Mouse (Mus musculus) kidney, adult 2 months (tissue): ENCODE measurements around the gene Traf3ip1. TPM values are rescaled to one million over a fixed set of nuclear protein-coding genes. Genes with fewer than 3 reads are reported as not detected.

Experiments
- DNase-seq: peaks from one replicate; pipeline ENCODE4 v3.0.0; 2021
- H3K27ac ChIP-seq: fragments of 200-500 bp; 2 replicates; pipeline ENCODE4 v1.5.1; 2012; ENCODE audit warnings: low read depth, low read length, control low read depth, inconsistent platforms; ENCODE audit not compliant: insufficient read depth
- H3K27me3 ChIP-seq: fragments of 200-500 bp; replicated peaks from 2 replicates; pipeline ENCODE4 v1.6.1; 2012; ENCODE audit warnings: mild to moderate bottlenecking, moderate library complexity, low read length, inconsistent platforms; ENCODE audit not compliant: control insufficient read depth, insufficient read depth
- H3K36me3 ChIP-seq: fragments of 200-500 bp; 2 replicates; pipeline ENCODE4 v1.6.1; 2012; ENCODE audit warnings: mild to moderate bottlenecking, moderate library complexity, low read length, inconsistent platforms; ENCODE audit not compliant: control insufficient read depth, insufficient read depth
- H3K4me1 ChIP-seq: fragments of 200-500 bp; 2 replicates; pipeline ENCODE4 v1.6.1; 2011; ENCODE audit warnings: low read length; ENCODE audit not compliant: control insufficient read depth, insufficient read depth
- H3K4me3 ChIP-seq: fragments of 200-500 bp; 2 replicates; pipeline ENCODE4 v1.5.1; 2011; ENCODE audit warnings: mild to moderate bottlenecking, low read depth, low read length, control low read depth; ENCODE audit not compliant: insufficient read depth
- CTCF ChIP-seq: fragments of 200-500 bp; conservative IDR thresholded peaks from 2 replicates; pipeline ENCODE4 v1.5.1; 2011; ENCODE audit warnings: low read depth, mild to moderate bottlenecking, control low read depth, low read length, moderate library complexity, mixed read lengths; ENCODE audit not compliant: insufficient read depth, insufficient read length
- POLR2A ChIP-seq: fragments of 200-500 bp; IDR thresholded peaks from one replicate; pipeline ENCODE4 v1.6.1; 2011; ENCODE audit warnings: low read depth, low read length, control low read depth
- WGBS: fragments of 180-500 bp; shearing (Covaris S2); methylation state at CpG from one replicate; pipeline ENCODE4 v1.1.7; 2018; 5-methylcytosine and 5-hydroxymethylcytosine counted together
- polyA plus RNA-seq: library from polyadenylated mRNA; depleted of rRNA; stranded (reverse); fragments of >200 nt; gene quantifications from 2 replicates; pipeline ENCODE4 v1.2.3, GENCODE M21; 2012

The Traf3ip1 gene
- polyA plus RNA-seq, 1 experiment: 11.2 TPM

DNA sequence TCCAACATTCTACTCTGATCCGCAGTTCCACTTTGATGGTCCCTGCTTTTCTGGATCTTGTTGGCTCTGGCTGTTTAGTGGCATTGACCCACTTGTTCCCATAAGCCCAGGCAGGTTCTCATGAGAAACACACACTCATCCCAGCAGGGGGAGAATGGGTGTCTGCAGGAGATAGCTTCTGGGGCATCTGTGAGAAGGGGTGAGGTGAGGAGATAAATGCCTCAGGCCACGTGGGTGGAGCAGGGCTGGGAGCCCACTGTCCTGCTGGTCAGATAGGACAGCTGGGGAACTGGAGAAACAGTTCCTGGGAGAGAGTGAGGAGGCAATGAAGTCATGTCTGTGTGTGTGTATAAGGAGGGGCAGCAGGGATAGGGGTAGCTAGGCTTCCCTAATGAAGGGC, 39.0 kb downstream of the Traf3ip1 start:
- WGBS: 58% methylated on average over 2 of the region's 2 CpGs
- H3K27me3 ChIP-seq: no peaks in the 10 kb centered on the region
- no peak for DNase-seq

DNA sequence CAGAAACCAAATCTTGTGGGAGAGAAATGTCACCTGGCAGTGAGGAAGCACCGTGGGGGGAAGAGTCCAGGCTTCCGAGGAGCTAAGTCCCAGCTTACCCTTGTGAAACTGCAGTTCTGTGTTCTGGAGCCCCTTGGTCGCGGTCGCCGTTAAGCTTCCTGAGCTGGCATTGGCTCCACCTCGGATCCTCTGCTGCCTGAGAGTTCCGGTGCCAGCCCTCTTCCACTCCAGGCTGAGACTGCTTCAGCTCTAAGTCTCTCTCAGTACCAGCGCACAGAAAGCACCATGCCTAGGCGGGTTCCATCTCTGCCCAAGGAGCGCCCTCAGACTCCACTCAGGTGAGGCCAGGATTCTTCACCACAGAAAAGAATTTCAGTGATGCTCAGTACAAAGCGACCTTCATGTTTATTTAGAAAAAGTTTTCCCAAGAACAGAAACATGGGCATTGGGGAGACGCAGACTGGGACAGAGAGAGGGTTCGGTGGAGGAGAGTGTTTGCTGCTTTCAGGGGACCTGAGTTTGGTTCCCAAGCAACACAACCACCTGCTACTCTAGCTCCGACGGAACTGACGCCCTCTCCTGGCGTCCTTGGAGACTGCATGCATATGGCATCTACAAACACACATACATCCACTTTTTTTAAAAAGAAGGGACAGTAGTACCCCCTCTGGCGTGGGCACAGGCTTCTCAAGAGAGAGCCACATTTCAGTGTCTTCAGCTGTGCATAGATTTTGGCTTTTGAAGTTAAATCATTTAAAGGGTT, 39.7 kb downstream of the Traf3ip1 start:
- peaks cover 6% of the 10 kb centered on the region; the same call in 1 of the 2 replicates for H3K4me1 ChIP-seq
- no peaks in the 10 kb centered on the region for H3K36me3 ChIP-seq
- no peak for DNase-seq
- no peaks in the 10 kb centered on the region for H3K27me3 ChIP-seq
- no peak overlapping the region for H3K4me3 ChIP-seq
- TF ChIP-seq POLR2A (no peak), CTCF (peak; percentile 23; the same call in 1 of the 2 replicates)
- 77% methylated on average over 19 of the region's 19 CpGs for WGBS
- H3K27ac ChIP-seq: no peak overlapping the region

More for the DNA sequence above, 39.0 kb downstream of the Traf3ip1 start:
- Histone ChIP-seq H3K4me1 (peaks cover 6% of the 10 kb centered on the region; the same call in 1 of the 2 replicates), H3K4me3 (no peak overlapping the region), H3K36me3 (no peaks in the 10 kb centered on the region; the same call in 1 of the 2 replicates), H3K27ac (no peak overlapping the region)
- no peak for TF ChIP-seq POLR2A
- TF ChIP-seq CTCF: no peak

DNA sequence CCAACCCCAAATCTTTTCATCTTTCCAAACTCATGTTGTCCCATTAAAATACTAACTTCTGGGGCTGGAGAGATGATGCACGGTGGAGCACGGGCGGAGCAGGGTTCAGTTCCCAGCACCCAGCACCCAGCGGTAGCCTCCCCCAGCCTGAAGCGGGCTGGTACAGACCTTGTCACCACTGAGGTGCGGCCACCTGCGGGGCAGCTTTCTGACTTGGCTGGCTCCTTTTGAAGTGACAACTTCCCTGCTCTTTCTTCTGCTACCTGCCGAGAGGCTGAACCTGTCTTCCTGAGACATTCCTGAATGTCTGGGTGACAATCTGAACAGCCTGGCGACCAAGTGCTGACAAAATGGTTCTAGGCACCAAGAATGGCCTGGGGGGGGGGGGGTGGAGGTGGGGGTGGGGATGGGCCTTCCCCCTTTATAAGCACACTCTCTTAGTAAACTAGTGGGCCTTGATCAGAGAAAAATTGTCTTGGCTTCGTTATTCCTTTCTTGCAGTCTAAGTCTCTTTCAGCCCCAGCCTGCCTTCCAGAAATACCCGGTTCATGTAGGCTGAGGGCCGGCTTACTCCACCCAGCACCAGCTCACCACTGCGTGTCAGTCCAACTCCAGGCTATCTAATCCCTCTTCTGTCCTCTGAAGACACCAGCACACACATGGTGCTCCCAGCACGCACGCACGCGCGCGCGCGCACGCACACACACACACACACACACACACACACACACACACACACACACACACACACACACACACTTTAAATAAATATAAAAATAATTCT, 43.5 kb downstream of the Traf3ip1 start:
- no peak overlapping the region for H3K4me3 ChIP-seq
- H3K27me3 ChIP-seq: no peaks in the 10 kb centered on the region
- 61% methylated on average over 22 of the region's 22 CpGs for WGBS
- H3K27ac ChIP-seq: no peak overlapping the region
- DNase-seq: no peak
- TF ChIP-seq POLR2A: no peak
- no peak for TF ChIP-seq CTCF
- no peaks in the 10 kb centered on the region for H3K36me3 ChIP-seq
- peaks cover 8% of the 10 kb centered on the region; the same call in 1 of the 2 replicates for H3K4me1 ChIP-seq

DNA sequence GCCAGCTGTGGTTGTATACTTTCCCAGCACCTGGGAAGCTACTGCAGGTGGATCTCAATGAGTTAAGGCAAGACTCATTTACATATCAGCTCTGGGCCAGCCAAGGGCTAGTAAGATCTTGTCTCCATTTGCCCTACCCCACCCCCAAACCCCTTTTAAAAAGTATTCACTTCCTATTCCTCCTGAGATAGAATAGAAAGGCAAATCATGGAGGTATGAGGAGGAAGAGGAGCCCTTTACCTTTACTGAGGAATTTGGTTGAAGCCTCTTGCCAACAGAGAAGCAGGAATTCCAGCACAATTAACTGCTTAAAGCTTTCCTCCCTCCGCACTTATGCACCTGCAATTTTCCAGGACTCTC, 44.1 kb downstream of the Traf3ip1 start:
- no peaks in the 10 kb centered on the region for H3K27me3 ChIP-seq
- peaks cover 8% of the 10 kb centered on the region; the same call in 1 of the 2 replicates for H3K4me1 ChIP-seq
- DNase-seq: no peak
- no peaks in the 10 kb centered on the region for H3K36me3 ChIP-seq
- H3K27ac ChIP-seq: no peak overlapping the region
- TF ChIP-seq CTCF (no peak), POLR2A (no peak)
- WGBS: 68% methylated on average over 1 of the region's 1 CpGs
- H3K4me3 ChIP-seq: no peak overlapping the region

DNA sequence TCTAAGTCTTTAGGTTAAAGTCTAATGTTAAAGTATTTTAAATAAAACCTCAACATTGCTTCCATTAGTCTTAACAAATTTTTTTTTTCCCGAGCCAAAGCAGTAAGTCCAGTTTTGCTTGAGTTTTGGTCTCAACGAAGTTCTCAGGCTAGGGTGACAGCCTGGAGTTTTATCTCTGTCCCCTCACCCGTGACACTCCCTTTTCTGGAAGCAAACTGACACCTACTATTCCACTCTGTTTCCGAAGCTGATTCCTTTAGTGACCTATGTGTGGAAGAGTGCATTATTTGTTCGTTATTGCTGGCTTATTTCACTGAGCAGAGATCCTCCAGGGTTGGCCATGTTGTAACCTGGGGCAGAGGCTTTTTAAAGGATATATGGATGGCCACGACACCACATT, 44.8 kb downstream of the Traf3ip1 start:
- peaks cover 8% of the 10 kb centered on the region; the same call in 1 of the 2 replicates for H3K4me1 ChIP-seq
- no peaks in the 10 kb centered on the region for H3K36me3 ChIP-seq
- H3K27ac ChIP-seq: no peak overlapping the region
- no peak overlapping the region for H3K4me3 ChIP-seq
- H3K27me3 ChIP-seq: no peaks in the 10 kb centered on the region
- DNase-seq: no peak
- 35% methylated on average over 6 of the region's 6 CpGs for WGBS
- TF ChIP-seq CTCF: no peak
- no peak for TF ChIP-seq POLR2A

DNA sequence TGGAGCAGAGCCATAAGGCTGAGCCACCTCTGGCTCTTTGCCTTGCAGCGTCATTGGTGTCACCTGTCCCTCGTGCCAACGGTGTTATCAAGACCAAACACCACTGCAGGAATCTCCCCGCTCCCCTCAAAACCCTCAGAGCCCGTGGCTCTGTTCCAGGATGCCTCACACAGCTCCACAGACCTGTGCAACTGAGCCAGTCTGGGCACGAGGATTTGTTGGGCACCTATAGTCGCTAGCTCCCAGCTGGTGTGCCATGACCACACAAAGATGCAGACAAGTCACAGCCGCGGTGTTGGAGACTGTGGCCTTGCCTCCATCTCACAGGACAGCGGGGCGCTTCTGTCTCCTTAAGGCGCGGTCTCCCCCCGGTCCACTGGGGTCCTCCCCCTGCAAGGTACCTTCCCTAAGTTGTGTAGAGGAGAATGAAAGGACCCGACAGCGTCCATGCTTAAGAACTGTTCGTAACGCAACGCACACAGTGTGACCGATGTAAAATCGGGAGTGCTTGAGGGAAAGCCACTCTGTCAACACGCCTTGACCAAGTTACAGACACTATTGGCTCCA, 45.3 kb downstream of the Traf3ip1 start:
- peak overlapping the region; percentile 78 for H3K4me3 ChIP-seq
- H3K4me1 ChIP-seq: peaks cover 8% of the 10 kb centered on the region; the same call in 1 of the 2 replicates
- 4% methylated on average over 22 of the region's 22 CpGs for WGBS
- peak overlapping the region; percentile 19; the same call in 1 of the 2 replicates for H3K27ac ChIP-seq
- no peaks in the 10 kb centered on the region for H3K27me3 ChIP-seq
- DNase-seq: no peak
- TF ChIP-seq CTCF (no peak), POLR2A (no peak)
- no peaks in the 10 kb centered on the region for H3K36me3 ChIP-seq

DNA sequence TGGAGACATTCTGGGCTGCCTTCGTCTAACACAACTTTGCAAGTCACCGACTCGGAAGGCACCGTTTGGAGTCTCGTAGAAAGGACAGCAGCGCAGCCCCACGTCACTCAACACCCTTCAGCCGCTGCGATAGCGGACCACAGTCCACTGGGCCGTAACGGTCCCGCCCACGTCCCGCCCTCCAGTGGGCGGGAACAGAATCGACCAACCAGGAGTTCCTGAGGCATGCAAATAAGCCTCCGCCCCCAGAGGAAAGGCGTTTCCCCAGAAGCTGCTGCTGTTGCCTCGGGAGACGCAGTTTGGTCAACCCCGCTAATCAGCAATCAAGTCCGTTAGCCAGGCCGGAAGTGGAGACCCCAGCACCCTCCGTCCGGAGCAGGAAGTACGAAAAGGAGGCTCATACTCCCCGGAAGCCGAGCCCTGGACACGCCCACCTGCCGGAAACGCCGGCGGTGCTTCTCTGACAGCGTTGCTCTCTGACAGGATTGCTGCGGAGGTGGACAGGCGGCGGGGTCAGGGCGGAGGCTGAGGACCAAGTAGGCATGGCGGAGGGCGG, 45.9 kb downstream of the Traf3ip1 start, which contains the start of gene Asb1:
TSS of gene Asb1 (plus strand) at position 274 of the 556 bp plus-strand sequence.
- H3K36me3 ChIP-seq: no peaks in the 10 kb centered on the region
- under 1% methylated on average over 41 of the region's 41 CpGs for WGBS
- TF ChIP-seq POLR2A (peak; percentile 67), CTCF (no peak)

More for the DNA sequence above, 45.9 kb downstream of the Traf3ip1 start, which contains the start of gene Asb1:
- DNase-seq: peak; percentile 98
- Histone ChIP-seq H3K4me3 (peak within 1 kb of the TSS; percentile 78), H3K27me3 (no peaks in the 10 kb centered on the region), H3K27ac (peak within 1 kb of the TSS; percentile 19; the same call in 1 of the 2 replicates), H3K4me1 (peaks cover 8% of the 10 kb centered on the region; the same call in 1 of the 2 replicates)
